Mouse (Mus musculus) yolk sac, embryonic 10.5 days (tissue): ENCODE results near the gene Prm2.

Experiments used
- DNase-seq: peaks from one replicate; pipeline ENCODE4 v3.0.0-alpha.2; 2017; ENCODE audit warnings: low spot score

The Prm2 gene

GRCm38 (mm10) chr16:10774726-10775125, 21.2 kb downstream of the Prm2 start:
- DNase-seq: no peak

- DNase-seq: no peak
Measured at GRCm38 (mm10) chr16:10773543-10773942, 22.4 kb downstream of the Prm2 start.

- DNase-seq: no peak
Measured at GRCm38 (mm10) chr16:10771769-10772510, 24.0 kb downstream of the Prm2 start.

- no peak for DNase-seq
Measured at GRCm38 (mm10) chr16:10770531-10771325, 25.2 kb downstream of the Prm2 start.

- no peak for DNase-seq
Measured at GRCm38 (mm10) chr16:10769661-10770060, 26.3 kb downstream of the Prm2 start.

- DNase-seq: no peak
Measured at GRCm38 (mm10) chr16:10768821-10769220, 27.1 kb downstream of the Prm2 start.

- peak; percentile 69 for DNase-seq
Measured at GRCm38 (mm10) chr16:10767158-10767557, 28.8 kb downstream of the Prm2 start.

- no peak for DNase-seq
Measured at GRCm38 (mm10) chr16:10764323-10764722, 31.6 kb downstream of the Prm2 start.

- no peak for DNase-seq
Measured at GRCm38 (mm10) chr16:10763540-10764264, 32.2 kb downstream of the Prm2 start.

- DNase-seq: no peak
Measured at GRCm38 (mm10) chr16:10762569-10763180, 33.3 kb downstream of the Prm2 start.

GRCm38 (mm10) chr16:10761182-10761581, 34.8 kb downstream of the Prm2 start:
- no peak for DNase-seq

GRCm38 (mm10) chr16:10756168-10756567, 39.8 kb downstream of the Prm2 start:
- no peak for DNase-seq

- DNase-seq: no peak
Measured at GRCm38 (mm10) chr16:10754521-10755296, 41.2 kb downstream of the Prm2 start.

GRCm38 (mm10) chr16:10749824-10750223, 46.1 kb downstream of the Prm2 start:
- peak; percentile 66 for DNase-seq

- no peak for DNase-seq
Measured at GRCm38 (mm10) chr16:10749226-10749625, 46.7 kb downstream of the Prm2 start.
